In the genomic region with DNA sequence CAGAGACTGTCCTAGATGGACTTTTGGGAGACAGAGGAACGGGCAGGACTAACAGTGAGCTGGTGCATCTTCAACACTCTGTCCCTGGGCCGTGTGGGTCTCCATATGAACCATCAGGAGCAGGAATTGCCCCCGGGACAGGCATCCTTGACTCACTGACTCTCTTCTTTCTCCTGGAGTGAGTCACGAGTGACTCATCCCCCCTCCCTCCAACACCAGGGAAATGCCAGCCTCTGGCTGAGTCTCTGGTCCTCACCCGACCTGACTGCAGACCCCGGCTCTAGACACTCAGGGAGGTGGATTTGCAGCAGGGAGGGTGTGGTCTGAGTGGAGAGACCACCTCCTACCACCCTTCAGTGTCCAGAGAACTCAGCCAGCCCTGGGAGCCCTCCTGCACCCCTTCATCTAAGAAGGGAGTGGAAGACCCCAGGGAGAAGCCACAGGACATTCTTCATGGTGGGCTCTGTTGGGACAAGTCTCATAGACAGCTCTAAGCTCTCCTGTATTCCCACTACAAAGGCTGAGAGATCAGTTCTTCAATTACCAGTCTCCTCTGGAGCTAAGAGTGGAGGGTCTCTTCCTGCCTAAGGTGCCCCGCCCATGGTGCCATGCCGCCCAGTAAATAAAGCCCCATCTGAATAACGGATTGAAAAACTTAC, we compare ENCODE assay signal across 8 mouse cellular contexts. TPM values are rescaled to one million over a fixed set of nuclear protein-coding genes. Genes with fewer than 3 reads are reported as not detected.
DNase-seq lines count a peak whose midpoint lies in the region; ATAC-seq and TF ChIP-seq lines count a peak whose summit lies in the region.

No protein-coding gene starts in this region.

- WGBS in midbrain, embryonic 13.5 days, result 54% methylated on average over 9 of the region's 9 CpGs
- WGBS in midbrain, embryonic 14.5 days, result 59% methylated on average over 9 of the region's 9 CpGs
- 33% methylated on average over 9 of the region's 9 CpGs for WGBS in heart, embryonic 10.5 days
- WGBS in liver, embryonic 12.5 days (ENCODE audit: insufficient replicate concordance), result 21% methylated on average over 9 of the region's 9 CpGs
- 3% methylated on average over 9 of the region's 9 CpGs for WGBS in stomach, postnatal 0 days

- peak overlapping the region; percentile 11; the same call in 1 of the 2 replicates for H3K9ac ChIP-seq in midbrain, embryonic 13.5 days (replicated peaks)
- no peak overlapping the region for H3K9ac ChIP-seq in midbrain, embryonic 14.5 days (replicated peaks; ENCODE audit: low read length)
- peak overlapping the region; percentile 65 for H3K9ac ChIP-seq in liver, embryonic 12.5 days
- H3K9ac ChIP-seq in stomach, postnatal 0 days (ENCODE audit: low read length), result peak overlapping the region; percentile 54

- no peak overlapping the region; the same call in 1 of the 2 replicates for H3K4me3 ChIP-seq in midbrain, embryonic 13.5 days (replicated peaks)
- no peak overlapping the region for H3K4me3 ChIP-seq in midbrain, embryonic 14.5 days (replicated peaks; ENCODE audit: low read depth, low read length)
- peak overlapping the region; percentile 45 for H3K4me3 ChIP-seq in heart, embryonic 10.5 days
- H3K4me3 ChIP-seq in liver, embryonic 12.5 days, result peak overlapping the region; percentile 53
- H3K4me3 ChIP-seq in stomach, postnatal 0 days (ENCODE audit: low read depth, low read length), result peak overlapping the region; percentile 46

- H3K4me1 ChIP-seq in midbrain, embryonic 13.5 days (replicated peaks), result peaks cover 30% of the 10 kb centered on the region
- peaks cover 23% of the 10 kb centered on the region for H3K4me1 ChIP-seq in midbrain, embryonic 14.5 days (ENCODE audit: control insufficient read depth, insufficient read depth, low read length)
- peaks cover 70% of the 10 kb centered on the region for H3K4me1 ChIP-seq in heart, embryonic 10.5 days
- H3K4me1 ChIP-seq in liver, embryonic 12.5 days, result peaks cover 86% of the 10 kb centered on the region
- peaks cover 12% of the 10 kb centered on the region for H3K4me1 ChIP-seq in stomach, postnatal 0 days (replicated peaks; ENCODE audit: control insufficient read depth, insufficient read depth)

- DNase-seq in midbrain, embryonic 14.5 days, result no peak
- DNase-seq in adrenal gland, postnatal 10 days, result peak; percentile 82
- no peak for DNase-seq in heart, embryonic 10.5 days (ENCODE audit: low spot score)
- DNase-seq in stomach, postnatal 0 days (ENCODE audit: low spot score), result peak; percentile 54
- no peak for DNase-seq in left cerebral cortex, adult 8-10 months (ENCODE audit: low spot score in 2 of 2)
- no peak for DNase-seq in embryo, embryonic 10 days (ENCODE audit: low spot score)

- H3K27ac ChIP-seq in midbrain, embryonic 13.5 days, result no peak overlapping the region
- H3K27ac ChIP-seq in midbrain, embryonic 14.5 days (replicated peaks; ENCODE audit: low read depth, low read length), result no peak overlapping the region
- peak overlapping the region; percentile 79 for H3K27ac ChIP-seq in heart, embryonic 10.5 days
- H3K27ac ChIP-seq in liver, embryonic 12.5 days, result peak overlapping the region; percentile 90
- H3K27ac ChIP-seq in stomach, postnatal 0 days (replicated peaks), result peak overlapping the region; percentile 86

- no peaks in the 10 kb centered on the region for H3K9me3 ChIP-seq in midbrain, embryonic 13.5 days
- no peaks in the 10 kb centered on the region for H3K9me3 ChIP-seq in midbrain, embryonic 14.5 days (ENCODE audit: control insufficient read depth, low read length)
- H3K9me3 ChIP-seq in heart, embryonic 10.5 days, result no peaks in the 10 kb centered on the region
- no peaks in the 10 kb centered on the region for H3K9me3 ChIP-seq in liver, embryonic 12.5 days (replicated peaks)
- no peaks in the 10 kb centered on the region for H3K9me3 ChIP-seq in stomach, postnatal 0 days (ENCODE audit: control insufficient read depth, low read length)

- no peak overlapping the region for H3K4me2 ChIP-seq in midbrain, embryonic 13.5 days (replicated peaks)
- no peak overlapping the region for H3K4me2 ChIP-seq in midbrain, embryonic 14.5 days (ENCODE audit: low read length)
- H3K4me2 ChIP-seq in liver, embryonic 12.5 days, result peak overlapping the region; percentile 81
- H3K4me2 ChIP-seq in stomach, postnatal 0 days (replicated peaks; ENCODE audit: low read depth), result peak overlapping the region; percentile 62

- H3K36me3 ChIP-seq in midbrain, embryonic 13.5 days, result no peaks in the 10 kb centered on the region
- no peaks in the 10 kb centered on the region for H3K36me3 ChIP-seq in midbrain, embryonic 14.5 days (ENCODE audit: control insufficient read depth, insufficient read depth, low read length)
- no peaks in the 10 kb centered on the region for H3K36me3 ChIP-seq in heart, embryonic 10.5 days
- peaks cover 17% of the 10 kb centered on the region for H3K36me3 ChIP-seq in liver, embryonic 12.5 days
- H3K36me3 ChIP-seq in stomach, postnatal 0 days (ENCODE audit: control insufficient read depth, insufficient read depth, low read length), result no peaks in the 10 kb centered on the region; the same call in 1 of the 2 replicates

- H3K27me3 ChIP-seq in midbrain, embryonic 13.5 days, result peaks cover 13% of the 10 kb centered on the region; the same call in 1 of the 2 replicates
- no peaks in the 10 kb centered on the region for H3K27me3 ChIP-seq in midbrain, embryonic 14.5 days (ENCODE audit: control insufficient read depth, insufficient read depth, low read length)
- peaks cover 27% of the 10 kb centered on the region; the same call in 1 of the 2 replicates for H3K27me3 ChIP-seq in heart, embryonic 10.5 days (ENCODE audit: insufficient read depth, poor library complexity, severe bottlenecking)
- no peaks in the 10 kb centered on the region for H3K27me3 ChIP-seq in liver, embryonic 12.5 days (replicated peaks)
- H3K27me3 ChIP-seq in stomach, postnatal 0 days (ENCODE audit: control insufficient read depth, insufficient read depth, low read length), result no peaks in the 10 kb centered on the region

- ATAC-seq in midbrain, embryonic 13.5 days, result no peak
- no peak for ATAC-seq in midbrain, embryonic 14.5 days (ENCODE audit: low FRiP score, low TSS enrichment)
- ATAC-seq in liver, embryonic 12.5 days, result no peak
- no peak for ATAC-seq in stomach, postnatal 0 days (ENCODE audit: low FRiP score, low TSS enrichment)

- TF ChIP-seq CTCF in stomach, postnatal 0 days (IDR thresholded peaks at IDR 0.05; ENCODE audit: low read depth), result no peak

- no peak for TF ChIP-seq EP300 in stomach, postnatal 0 days (optimal IDR thresholded peaks at IDR 0.05)

RNA-seq across cellular contexts. Expression of a gene that starts 0.5 kb away (rescaled TPM):
- polyA plus RNA-seq in midbrain, embryonic 13.5 days (2015; fragmentation: Nextera tagmentation; extraction: Ambion mirVana), result 24.4 and 27.3 TPM in 2 replicates
- 5.2 and 32.1 TPM in 2 replicates for polyA plus RNA-seq in midbrain, embryonic 14.5 days (2014; fragmentation: Nextera tagmentation; extraction: Ambion mirVana)
- total RNA-seq in adrenal gland, postnatal 10 days (2021), result 100 to 1,000 TPM; 156 to 158 TPM
- 45.0 and 46.1 TPM in 2 replicates for polyA plus RNA-seq in heart, embryonic 10.5 days (2016; fragmentation: Nextera tagmentation; extraction: Ambion mirVana)
- 61.6 and 68.2 TPM in 2 replicates for polyA plus RNA-seq in liver, embryonic 12.5 days (2016; fragmentation: Nextera tagmentation; extraction: Ambion mirVana)
- 135 and 151 TPM in 2 replicates for polyA plus RNA-seq in stomach, postnatal 0 days (2015; fragmentation: Nextera tagmentation; extraction: Ambion mirVana)
- total RNA-seq in left cerebral cortex, adult 8-10 months (2022), result 1 to 10 TPM; 4.3 to 7.4 (median 6.3) TPM

RNA-seq across cellular contexts. Expression of a gene that starts 3.2 kb away (rescaled TPM):
- polyA plus RNA-seq in midbrain, embryonic 13.5 days (2015; fragmentation: Nextera tagmentation; extraction: Ambion mirVana), result 3.3 and 4.1 TPM in 2 replicates
- polyA plus RNA-seq in midbrain, embryonic 14.5 days (2014; fragmentation: Nextera tagmentation; extraction: Ambion mirVana), result 2.6 and 3.1 TPM in 2 replicates
- 1 to 10 TPM; 6.1 to 7.2 TPM for total RNA-seq in adrenal gland, postnatal 10 days (2021)
- 3.2 and 3.3 TPM in 2 replicates for polyA plus RNA-seq in heart, embryonic 10.5 days (2016; fragmentation: Nextera tagmentation; extraction: Ambion mirVana)
- polyA plus RNA-seq in liver, embryonic 12.5 days (2016; fragmentation: Nextera tagmentation; extraction: Ambion mirVana), result 1.6 and 2.0 TPM in 2 replicates
- 1.7 and 2.3 TPM in 2 replicates for polyA plus RNA-seq in stomach, postnatal 0 days (2015; fragmentation: Nextera tagmentation; extraction: Ambion mirVana)
- 1 to 10 TPM; 2.1 to 3.7 (median 2.9) TPM for total RNA-seq in left cerebral cortex, adult 8-10 months (2022)

RNA-seq across cellular contexts. Expression of a gene that starts 24.0 kb away (rescaled TPM):
- 5.9 and 6.7 TPM in 2 replicates for polyA plus RNA-seq in midbrain, embryonic 13.5 days (2015; fragmentation: Nextera tagmentation; extraction: Ambion mirVana)
- 5.1 and 7.5 TPM in 2 replicates for polyA plus RNA-seq in midbrain, embryonic 14.5 days (2014; fragmentation: Nextera tagmentation; extraction: Ambion mirVana)
- total RNA-seq in adrenal gland, postnatal 10 days (2021), result 10 to 100 TPM; 85.8 to 88.1 TPM
- polyA plus RNA-seq in heart, embryonic 10.5 days (2016; fragmentation: Nextera tagmentation; extraction: Ambion mirVana), result 5.8 and 6.5 TPM in 2 replicates
- polyA plus RNA-seq in liver, embryonic 12.5 days (2016; fragmentation: Nextera tagmentation; extraction: Ambion mirVana), result 3.8 and 3.9 TPM in 2 replicates
- 3.1 and 3.2 TPM in 2 replicates for polyA plus RNA-seq in stomach, postnatal 0 days (2015; fragmentation: Nextera tagmentation; extraction: Ambion mirVana)
- 10 to 100 TPM; 18.7 to 24.9 (median 22.7) TPM for total RNA-seq in left cerebral cortex, adult 8-10 months (2022)

RNA-seq across cellular contexts. Expression of a gene that starts 24.2 kb away (rescaled TPM):
- polyA plus RNA-seq in midbrain, embryonic 13.5 days (2015; fragmentation: Nextera tagmentation; extraction: Ambion mirVana), result 0.28 and 0.66 TPM in 2 replicates
- polyA plus RNA-seq in midbrain, embryonic 14.5 days (2014; fragmentation: Nextera tagmentation; extraction: Ambion mirVana), result not detected in 2 replicates
- total RNA-seq in adrenal gland, postnatal 10 days (2021), result under 1 TPM in 1 of 2 experiments, not detected in 1; 0.30 TPM
- 0.99 and 1.5 TPM in 2 replicates for polyA plus RNA-seq in heart, embryonic 10.5 days (2016; fragmentation: Nextera tagmentation; extraction: Ambion mirVana)
- 0.68 and 0.94 TPM in 2 replicates for polyA plus RNA-seq in liver, embryonic 12.5 days (2016; fragmentation: Nextera tagmentation; extraction: Ambion mirVana)
- 0.46 and 0.79 TPM in 2 replicates for polyA plus RNA-seq in stomach, postnatal 0 days (2015; fragmentation: Nextera tagmentation; extraction: Ambion mirVana)
- total RNA-seq in left cerebral cortex, adult 8-10 months (2022), result under 1 TPM in 1 of 4 experiments, not detected in 3; 0.98 TPM

RNA-seq across cellular contexts. Expression of a gene that starts 42.5 kb away (rescaled TPM):
- polyA plus RNA-seq in midbrain, embryonic 13.5 days (2015; fragmentation: Nextera tagmentation; extraction: Ambion mirVana), result 1.2 and 1.3 TPM in 2 replicates
- polyA plus RNA-seq in midbrain, embryonic 14.5 days (2014; fragmentation: Nextera tagmentation; extraction: Ambion mirVana), result 2.3 and 4.4 TPM in 2 replicates
- total RNA-seq in adrenal gland, postnatal 10 days (2021), result 1 to 10 TPM in 1 of 2 experiments, under 1 TPM in 1; 0.72 to 1.2 TPM
- 0.10 and 0.18 TPM in 2 replicates for polyA plus RNA-seq in heart, embryonic 10.5 days (2016; fragmentation: Nextera tagmentation; extraction: Ambion mirVana)
- 0.17 and 0.24 TPM in 2 replicates for polyA plus RNA-seq in liver, embryonic 12.5 days (2016; fragmentation: Nextera tagmentation; extraction: Ambion mirVana)
- polyA plus RNA-seq in stomach, postnatal 0 days (2015; fragmentation: Nextera tagmentation; extraction: Ambion mirVana), result 0.35 and 0.38 TPM in 2 replicates
- 10 to 100 TPM; 11.1 to 12.9 (median 11.8) TPM for total RNA-seq in left cerebral cortex, adult 8-10 months (2022)

Comparison
In these comparisons a context has a peak if more than half of its experiments do, and no peak if none do; other contexts are left out.
1. H3K27ac ChIP-seq: peak in heart, embryonic 10.5 days (single experiment), liver, embryonic 12.5 days (single experiment) and stomach, postnatal 0 days (single experiment); none in midbrain, embryonic 13.5 days (single experiment) and midbrain, embryonic 14.5 days (single experiment).
2. H3K4me2 ChIP-seq: peak in liver, embryonic 12.5 days (single experiment) and stomach, postnatal 0 days (single experiment); none in midbrain, embryonic 13.5 days (single experiment) and midbrain, embryonic 14.5 days (single experiment).
3. H3K4me3 ChIP-seq: peak in heart, embryonic 10.5 days (single experiment), liver, embryonic 12.5 days (single experiment) and stomach, postnatal 0 days (single experiment); none in midbrain, embryonic 13.5 days (single experiment) and midbrain, embryonic 14.5 days (single experiment).
4. DNase-seq: peak in adrenal gland, postnatal 10 days (single experiment) and stomach, postnatal 0 days (single experiment); none in midbrain, embryonic 14.5 days (single experiment), heart, embryonic 10.5 days (single experiment), left cerebral cortex, adult 8-10 months (0 of 2) and embryo, embryonic 10 days (single experiment).